Mouse (Mus musculus) T-helper 1 cell (primary cell): ENCODE measurements around the gene Stra6.

Experiments
- in situ Hi-C: fragments of 300-600 bp; cut with MboI, MseI; formaldehyde crosslinking; loops from one replicate; pipeline ENCODE4 v1.15.1; 2025; ENCODE audit warnings: high pct_unique_total_duplicates

Stra6 gene

DNA sequence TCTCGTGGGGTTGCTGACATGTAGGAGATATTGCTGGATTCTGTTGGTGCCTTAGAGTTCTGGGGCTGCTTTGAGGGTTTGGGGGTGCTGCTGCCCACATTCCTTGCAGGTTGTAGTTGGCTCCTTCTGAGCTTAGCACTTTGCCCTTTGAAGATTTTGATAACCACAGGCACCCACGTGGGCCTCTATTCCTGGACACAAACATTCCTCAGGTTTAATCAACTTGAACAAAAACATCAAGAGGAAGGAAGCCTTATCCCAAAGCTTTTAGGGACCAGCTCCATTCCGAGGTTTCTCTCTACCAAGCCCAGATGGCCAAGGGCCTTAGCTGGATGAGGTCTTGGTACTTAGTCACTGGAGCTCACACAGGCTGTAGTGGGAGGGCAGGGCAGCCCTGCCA lies 67.3 kb downstream of the Stra6 start:
- in situ Hi-C loops: loop anchor here (25.0 kb wide), 1 partner anchor 1619 kb away; no protein-coding TSS in a partner anchor

DNA sequence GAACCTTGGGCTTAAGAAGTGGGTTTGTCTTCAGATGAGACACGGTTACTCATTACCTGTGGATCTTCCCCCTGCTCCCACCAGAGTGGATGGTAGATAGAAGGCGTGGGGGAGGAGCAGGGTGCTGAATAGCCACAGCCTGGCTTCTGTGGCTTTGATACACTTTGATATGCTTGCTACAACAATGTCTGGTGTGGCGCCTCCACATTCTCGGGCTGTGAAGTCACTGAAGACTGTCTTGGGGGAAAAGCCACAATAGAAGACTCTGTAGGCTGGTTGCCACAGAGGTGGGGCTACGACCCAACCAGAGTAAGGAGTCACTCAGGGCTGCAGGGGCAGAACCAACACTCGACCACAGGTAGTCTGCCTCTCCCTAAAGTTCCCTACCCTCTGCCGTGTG lies 68.1 kb downstream of the Stra6 start:
- in situ Hi-C loops: loop anchor here (25.0 kb wide), 1 partner anchor 1619 kb away; no protein-coding TSS in a partner anchor

DNA sequence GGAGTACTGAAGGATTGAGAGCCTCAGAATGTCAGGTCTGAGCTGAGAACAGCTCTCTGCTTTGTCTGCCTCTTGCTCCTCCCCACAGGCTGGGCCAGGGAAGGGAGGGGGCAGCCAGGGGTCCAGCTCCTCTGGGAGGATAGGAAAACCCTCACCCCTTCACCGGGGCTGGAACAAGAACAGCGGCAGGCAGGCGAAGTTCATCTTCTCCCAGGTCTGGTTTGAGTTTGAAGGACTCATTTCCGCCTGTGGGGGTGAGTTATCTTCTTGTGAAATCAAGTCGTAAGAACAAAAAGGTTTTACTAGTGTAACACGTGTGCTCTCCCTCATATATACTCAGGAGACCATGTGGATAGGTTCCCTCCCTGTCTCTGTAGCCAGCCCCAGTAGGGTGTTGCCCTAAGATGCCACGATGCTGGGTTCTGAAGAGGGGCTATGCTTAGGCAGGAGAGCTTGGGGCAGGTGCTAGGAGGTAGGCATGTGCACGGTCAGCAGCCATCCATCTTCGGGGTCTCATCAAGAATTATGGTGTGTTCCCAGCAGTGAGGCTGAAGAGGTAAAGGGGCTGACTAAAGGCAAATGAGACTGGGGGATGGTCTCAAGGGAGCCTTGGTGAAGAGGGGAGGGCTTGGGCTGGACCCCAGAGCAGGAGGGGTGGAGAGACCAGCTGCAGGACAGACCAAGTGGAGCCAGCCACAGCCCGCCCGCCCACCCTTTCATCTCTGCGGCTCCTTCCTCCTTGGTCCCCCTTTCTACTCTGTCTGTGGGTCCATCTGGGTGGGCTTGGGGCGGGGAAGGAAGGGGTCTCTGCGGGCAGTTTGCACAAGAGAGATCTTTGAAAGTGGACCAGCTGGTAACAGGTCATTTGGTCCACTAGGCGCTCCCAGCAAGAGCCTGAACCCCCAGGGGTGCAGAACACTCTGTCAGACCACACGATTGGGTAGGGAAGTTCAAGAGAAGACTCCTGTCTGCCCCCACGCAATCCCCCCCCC lies 70.6 kb downstream of the Stra6 start:
- in situ Hi-C loops: loop anchor here (25.0 kb wide), 1 partner anchor 1622 kb away; no protein-coding TSS in a partner anchor

DNA sequence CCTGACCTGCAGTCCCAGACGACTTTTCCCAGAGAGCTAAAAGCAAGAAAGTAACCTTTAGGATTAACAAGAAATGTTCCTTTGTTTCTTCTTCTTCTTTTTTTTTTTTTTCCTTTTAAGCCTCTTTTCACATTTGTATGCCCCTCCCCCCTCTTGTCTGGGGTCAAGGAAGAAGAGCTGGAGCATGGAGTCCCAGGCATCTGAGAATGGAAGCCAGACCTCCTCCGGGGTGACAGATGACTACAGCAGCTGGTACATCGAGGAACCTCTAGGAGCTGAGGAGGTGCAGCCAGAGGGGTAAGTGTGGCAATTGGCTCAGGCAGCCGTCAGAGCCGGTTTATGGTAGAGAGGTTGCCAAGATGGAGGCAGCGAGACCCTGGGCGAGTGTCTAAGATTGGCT lies 71.3 kb downstream of the Stra6 start:
- in situ Hi-C loops: loop anchor here (25.0 kb wide), 1 partner anchor 1623 kb away; no protein-coding TSS in a partner anchor

DNA sequence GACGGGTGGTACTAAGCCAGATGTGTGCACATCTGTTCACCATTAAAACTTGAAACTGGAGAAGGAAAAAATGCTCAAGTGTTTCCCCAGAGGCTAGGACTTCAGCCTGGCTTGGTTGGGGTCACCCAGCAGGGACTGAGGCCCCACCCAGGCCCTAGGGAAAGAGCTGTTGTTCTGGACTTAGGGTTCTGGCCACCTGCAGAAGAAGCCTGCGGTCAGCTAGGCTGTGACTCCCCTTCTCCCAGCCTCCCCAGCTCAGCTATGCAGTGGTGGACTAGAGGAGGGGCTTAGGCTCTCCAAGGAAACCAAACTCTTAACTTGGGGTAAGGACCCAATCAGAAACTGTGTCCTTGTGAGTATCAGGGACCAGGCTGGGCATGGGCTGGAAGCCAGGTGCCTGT lies 72.3 kb downstream of the Stra6 start:
- in situ Hi-C loops: loop anchor here (25.0 kb wide), 1 partner anchor 1624 kb away; no protein-coding TSS in a partner anchor

DNA sequence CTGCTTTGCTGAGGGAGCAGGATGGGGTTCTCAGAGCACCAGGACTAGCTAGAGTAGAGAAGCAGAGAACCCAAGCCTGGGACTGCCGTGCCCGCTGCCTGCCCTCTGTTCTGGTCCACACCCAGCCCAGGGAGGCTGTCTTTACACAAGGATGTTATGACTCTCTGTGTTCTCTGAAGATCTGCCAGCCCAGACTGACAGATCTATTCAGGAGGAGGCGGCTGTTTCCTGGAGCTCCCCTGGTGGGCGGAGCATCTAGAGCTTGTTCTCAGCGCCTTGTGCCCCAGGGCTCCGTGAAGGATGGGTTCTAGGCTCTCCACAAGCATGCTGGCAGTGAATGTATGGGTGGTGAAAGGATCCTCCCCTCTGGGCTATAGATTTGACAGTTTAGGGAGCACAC lies 76.4 kb downstream of the Stra6 start:
- in situ Hi-C loops: loop anchor here (25.0 kb wide), 1 partner anchor 1628 kb away; no protein-coding TSS in a partner anchor

DNA sequence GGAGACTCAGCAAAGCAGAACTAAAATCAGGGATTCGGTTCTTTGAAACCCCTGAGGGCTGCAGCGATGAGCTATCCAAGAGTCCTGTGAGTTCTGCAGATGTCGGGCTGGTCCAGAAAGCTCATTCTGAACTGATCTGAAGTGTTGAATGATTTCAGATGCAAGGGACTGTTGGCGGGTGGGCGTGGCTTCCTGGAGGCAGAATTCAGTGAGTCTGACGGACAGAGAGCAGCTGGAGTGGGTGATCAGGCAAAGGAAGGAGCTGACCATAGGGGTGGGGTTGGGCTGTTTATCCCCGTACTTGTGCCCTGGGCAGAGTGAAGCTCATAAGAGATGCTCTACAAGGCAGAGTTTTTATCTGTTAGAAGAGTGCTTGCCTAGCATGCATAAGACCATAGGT lies 79.8 kb downstream of the Stra6 start:
- in situ Hi-C loops: loop anchor here (25.0 kb wide), 1 partner anchor 1631 kb away; no protein-coding TSS in a partner anchor

DNA sequence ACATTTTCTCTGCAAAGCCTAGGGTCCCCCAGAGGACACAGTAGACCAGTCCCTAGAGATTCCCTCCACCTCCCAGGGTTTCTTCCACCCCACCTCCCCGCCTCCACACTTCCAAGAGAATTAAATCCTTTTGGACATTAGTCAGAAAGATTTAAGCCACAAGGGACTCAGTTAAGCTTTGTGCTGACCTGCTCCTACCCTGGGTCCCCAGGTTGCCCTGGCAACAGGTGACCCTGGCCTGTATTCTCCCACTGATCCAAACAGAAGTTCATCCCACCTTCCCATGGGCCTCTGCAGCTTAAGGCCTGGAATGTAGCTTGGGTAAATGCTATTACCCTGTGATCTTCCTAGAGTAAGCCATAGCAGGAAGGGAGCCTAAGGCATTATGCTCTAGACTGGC lies 81.1 kb downstream of the Stra6 start:
- in situ Hi-C loops: loop anchor here (25.0 kb wide), 1 partner anchor 1632 kb away; no protein-coding TSS in a partner anchor

DNA sequence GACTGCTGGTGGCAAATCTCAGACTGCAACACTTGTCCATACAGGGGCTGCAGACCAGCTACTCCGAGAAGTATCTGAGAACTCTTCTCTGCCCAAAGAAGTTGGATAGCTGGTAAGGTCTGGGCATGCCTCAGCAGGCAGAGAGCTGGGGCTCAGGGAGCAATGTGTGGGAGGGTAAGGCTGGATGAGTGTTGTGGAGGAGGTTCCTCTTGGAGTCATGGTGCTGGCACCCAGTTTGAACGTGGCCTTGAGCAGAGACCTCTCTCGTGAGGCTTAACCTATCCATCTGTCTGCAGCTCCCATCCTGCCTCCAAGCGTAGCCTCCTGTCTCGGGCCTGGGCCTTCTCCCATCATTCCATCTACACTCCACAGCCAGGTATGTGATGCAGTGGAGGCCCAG lies 81.8 kb downstream of the Stra6 start:
- in situ Hi-C loops: loop anchor here (25.0 kb wide), 1 partner anchor 1633 kb away; no protein-coding TSS in a partner anchor

DNA sequence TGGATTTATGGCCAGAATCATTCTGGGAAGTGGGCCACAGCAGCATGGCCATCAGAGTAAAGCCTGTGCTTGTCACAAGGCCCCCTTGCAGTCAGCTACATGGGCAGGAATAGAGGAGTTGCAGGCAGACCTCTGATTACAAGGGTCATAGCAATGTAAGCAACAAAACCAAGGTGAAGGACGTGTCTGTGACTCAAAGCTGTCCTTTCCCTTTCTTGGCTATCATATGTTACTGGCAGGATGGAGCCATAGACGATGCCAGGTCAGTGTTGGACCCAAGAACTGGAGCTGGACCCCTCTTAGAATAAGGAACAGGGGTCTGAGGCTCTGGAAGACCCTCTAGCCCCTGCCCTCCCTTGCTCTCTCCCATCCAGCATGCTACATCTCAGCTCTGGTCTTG lies 85.2 kb downstream of the Stra6 start:
- in situ Hi-C loops: loop anchor here (25.0 kb wide), 1 partner anchor 1637 kb away; no protein-coding TSS in a partner anchor

DNA sequence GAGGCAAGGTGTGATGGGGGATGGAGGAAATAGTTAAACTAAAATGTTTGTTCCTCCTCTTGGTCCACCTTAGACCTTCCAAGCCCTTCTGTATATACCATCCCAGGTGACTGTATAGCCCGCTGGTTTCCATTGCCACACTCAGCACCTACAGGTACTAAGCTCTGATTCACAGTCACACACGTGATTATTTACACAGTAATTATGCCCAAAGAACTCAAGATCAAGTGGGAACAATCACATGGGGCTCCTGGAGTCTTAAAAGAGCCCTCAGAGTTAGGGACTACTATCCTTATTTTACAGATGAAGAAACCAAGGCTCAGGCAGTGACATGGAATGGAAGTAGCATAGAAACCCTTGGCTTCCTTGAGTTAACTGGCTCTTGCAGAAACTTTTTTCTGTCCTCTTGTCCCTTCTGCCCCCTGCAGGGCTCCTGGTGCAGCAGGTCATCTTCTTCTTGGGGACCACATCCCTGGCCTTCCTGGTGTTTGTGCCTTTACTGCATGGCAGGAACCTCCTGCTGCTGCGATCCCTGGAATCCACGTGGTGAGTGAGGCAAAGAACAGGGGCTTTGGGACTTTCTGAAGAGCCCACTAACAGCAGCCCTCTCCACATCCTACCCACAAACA lies 87.3 kb downstream of the Stra6 start:
- in situ Hi-C loops: no loop called here

DNA sequence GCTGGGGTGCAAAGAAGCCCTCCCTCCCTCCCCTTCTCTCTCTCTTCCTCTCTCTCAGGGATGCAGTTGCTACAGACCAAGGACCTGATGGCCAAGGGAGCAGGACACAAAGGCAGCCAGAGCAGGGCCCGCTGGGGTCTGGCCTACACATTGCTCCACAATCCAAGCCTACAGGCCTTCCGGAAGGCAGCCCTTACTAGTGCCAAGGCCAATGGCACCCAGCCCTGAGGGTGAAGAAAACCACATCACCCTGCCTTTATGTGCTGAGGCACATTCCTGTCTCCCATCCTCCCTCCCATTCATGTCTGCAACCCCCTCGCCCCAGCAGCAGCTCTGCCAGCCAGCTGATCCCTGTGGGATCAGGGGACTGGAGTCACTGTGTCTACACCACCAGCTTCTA lies 89.5 kb downstream of the Stra6 start:
- in situ Hi-C loops: no loop called here

DNA sequence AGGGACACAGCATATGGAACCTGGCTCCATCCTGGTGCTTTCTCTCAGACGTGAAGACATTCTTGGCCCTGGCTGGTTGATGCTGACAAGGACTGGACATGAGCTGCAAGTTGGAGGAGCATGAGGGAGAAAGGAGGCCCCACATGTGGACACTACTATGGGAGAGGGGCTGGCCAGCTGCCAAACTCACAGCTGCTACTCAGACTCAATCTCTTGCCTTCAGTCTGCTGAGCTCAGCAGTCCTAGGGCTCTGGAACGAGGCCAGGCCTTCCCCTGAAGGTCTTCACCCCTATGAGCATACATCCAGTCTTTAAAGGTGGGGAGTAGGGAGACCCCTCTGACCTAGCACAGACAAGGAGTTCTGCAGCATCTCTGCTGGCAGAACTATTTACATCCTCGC lies 91.8 kb downstream of the Stra6 start:
- in situ Hi-C loops: no loop called here

DNA sequence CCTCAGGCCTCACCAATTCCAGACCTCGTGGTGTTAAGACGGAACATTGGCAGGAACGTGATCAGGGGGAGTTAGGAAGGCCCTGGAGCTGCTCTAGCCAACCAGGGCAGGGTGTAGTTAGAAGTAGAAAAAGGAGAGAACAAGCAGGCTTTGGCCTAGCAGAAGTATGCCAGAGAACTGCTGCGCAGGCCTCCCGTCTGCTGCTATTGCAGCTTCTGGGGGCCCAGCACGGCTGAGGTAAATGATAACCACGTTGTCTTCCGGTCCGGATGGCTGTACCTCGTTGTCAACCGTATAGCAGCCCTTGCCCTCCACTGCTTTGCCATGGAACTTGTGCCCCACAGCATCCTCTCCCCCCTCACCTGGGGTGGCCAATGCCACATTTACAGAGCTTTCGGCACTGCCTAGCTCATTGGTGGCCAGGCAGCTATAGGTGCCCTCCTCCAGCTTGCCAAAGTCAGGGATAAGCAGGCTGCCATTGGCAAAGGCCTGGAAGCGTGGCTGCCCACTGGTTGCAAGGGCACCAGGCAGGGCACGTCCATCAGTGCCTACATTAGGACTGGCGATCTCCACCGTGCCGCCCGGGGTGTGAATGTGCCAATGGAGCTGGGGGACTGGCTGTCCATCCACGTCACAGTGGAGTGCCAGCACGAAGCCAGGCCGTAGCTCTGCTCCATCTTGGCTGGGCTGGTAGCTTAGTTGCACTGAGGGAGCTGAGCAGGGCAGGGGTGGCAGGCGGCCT lies 93.4 kb downstream of the Stra6 start:
- in situ Hi-C loops: no loop called here

DNA sequence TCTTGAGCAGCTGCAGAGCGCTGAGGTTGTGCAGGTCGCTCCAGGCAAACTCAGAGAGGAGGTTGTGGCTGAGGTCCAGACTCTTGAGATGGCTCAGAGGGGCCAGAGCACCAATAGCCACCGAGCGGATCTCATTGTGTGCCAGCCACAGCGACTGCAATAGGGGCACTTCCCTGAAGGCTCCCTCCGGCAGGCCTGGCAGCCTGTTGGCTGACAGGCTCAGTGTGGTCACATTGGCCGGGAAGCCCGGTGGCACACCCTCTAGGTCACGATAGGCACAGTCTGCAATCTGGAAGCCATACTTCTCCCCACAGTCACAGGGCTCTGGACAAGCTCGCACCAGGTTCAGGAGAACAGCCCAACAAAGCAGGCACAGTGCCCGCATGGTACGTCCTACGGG lies 94.2 kb downstream of the Stra6 start:
- in situ Hi-C loops: no loop called here

DNA sequence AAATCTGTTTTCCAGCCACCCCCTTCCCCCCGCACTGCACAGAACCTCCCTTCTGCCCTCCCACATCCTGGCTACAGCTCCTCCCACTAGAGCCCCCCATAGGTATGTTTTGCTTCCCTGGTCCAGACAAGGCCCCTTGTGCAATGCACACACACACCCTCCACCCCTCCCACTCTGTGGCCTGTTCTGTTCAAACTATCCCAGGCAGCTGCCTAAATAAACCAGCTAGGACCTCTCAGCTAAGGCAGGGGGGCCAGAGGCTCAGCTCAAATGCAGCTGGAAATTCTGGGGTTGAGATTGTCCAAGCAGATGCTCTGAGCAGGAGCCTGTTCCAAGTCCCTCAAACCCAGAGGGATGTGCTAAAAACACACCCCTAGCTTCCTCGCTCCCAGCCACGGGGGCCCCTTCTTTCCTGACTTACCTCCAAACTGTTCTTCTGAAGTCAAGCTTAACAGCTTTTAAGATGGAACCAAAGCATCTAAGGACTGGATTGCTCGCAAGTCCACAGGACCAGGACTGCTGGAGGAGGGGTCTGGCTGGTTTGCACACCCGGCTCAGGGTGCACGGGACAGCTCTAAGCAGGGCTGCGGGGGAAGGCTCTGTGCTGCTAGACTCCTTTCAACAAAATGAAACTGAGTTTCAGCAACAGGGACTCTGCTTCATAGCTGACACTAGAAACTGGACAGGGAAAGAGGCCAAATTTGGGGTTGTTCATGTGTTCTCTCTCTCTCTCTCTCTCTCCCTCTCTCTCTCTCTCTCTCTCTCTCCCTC lies 95.1 kb downstream of the Stra6 start:
- in situ Hi-C loops: no loop called here

DNA sequence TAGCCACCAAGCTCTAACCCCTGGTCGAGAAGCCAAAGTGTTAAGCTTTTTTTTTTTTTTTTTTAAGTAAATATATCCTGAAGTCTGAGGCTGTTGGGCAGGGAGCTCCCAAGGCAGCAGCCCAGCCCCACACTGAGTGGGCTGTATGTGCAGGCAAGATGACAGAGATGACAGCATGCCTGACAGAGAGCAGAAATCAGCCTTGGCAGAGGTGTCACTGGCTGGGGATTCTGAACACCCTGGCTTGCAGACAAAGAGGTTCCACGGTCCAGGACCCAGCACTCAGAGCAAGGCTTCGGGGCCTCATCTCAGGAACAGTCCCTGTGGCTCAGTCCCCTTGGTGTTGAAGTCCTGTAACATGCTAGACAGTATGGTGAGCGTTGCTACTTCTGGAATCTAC lies 96.3 kb downstream of the Stra6 start:
- in situ Hi-C loops: no loop called here

DNA sequence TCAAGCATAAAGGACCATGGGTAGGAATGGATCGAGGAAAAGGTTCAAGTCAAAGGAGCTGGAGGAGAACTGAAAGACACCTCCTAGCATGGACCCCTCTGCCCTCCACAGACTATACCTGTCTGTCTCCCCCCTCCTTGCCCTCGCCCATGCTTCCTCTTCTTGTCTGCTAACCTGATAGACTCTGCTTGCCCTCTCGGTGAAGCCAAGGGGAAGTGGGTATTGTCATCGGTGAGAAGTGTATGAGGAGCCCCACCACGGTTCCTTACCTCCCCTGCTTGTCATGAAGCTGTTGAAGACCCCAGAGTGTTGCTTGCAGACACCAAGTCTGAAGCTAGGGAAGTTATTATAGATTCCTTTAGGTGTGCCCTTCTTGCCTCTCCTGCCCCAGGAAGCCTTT lies 96.7 kb downstream of the Stra6 start:
- in situ Hi-C loops: no loop called here

DNA sequence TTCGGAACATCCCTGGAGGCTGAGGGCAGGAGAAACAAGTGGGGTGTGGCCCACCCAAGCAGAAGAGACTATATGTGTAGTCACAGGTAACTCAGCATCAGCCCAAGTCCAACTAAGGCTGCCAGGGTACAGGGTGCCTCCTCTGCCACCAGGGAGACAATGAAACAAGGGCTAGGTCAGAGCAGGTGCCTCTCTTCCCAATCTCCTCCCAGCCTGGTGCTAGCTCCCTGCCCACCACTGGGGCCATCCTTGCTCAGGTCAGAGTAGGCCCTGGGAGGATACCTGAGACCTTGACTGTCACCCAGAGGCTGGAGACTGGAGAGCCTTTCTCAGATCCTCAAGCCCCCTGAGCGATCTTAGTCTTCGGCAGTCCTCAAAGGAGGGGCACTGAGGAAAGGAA lies 98.6 kb downstream of the Stra6 start:
- in situ Hi-C loops: no loop called here

DNA sequence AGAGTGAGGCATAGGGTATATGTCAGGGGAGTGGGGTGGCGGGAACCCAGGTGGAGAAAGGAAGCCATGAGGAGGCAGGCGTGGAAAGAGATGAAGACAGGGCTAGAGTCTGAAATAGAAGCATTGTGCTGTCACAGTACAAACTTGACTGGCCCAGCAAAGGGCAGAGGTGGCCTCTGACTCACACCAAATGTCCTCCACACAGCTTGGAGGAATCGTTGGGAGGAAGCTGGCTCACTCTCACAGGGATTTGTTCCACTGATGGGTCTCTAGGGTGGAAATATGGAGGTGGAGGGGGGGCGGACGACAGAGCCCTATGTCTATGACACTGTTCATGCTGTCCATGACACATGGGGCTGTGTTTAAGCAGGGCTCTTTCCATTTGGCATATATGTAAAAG lies 99.6 kb downstream of the Stra6 start:
- in situ Hi-C loops: no loop called here

DNA sequence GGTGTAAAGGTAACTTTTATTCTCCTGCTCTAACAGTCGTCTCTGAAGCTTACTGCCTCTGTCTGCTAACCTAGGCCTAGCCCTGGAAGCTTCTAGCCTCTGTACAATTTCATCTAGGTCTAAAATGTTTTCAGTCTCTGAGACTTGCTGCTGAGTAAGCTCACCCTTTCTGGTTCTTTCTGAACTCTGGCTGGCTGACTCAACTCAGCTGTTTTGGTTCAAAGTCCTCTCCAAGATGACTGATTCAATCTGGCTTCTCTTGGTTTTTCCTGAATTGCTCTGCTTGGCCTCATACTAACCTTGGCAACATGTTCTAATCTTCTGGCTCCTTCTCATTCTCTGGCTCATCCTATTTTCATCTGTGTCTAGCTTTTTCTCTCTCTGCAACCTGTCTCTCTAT lies 102.2 kb downstream of the Stra6 start:
- in situ Hi-C loops: no loop called here
